Mouse (Mus musculus): ENCODE data around the gene Eya4.

Eya4 gene

GRCm38 (mm10) chr10:23062719-23063118, 287.9 kb downstream of the Eya4 start:
- no peak for DNase-seq (ENCODE audit: low spot score)

GRCm38 (mm10) chr10:23060694-23061060, 289.9 kb downstream of the Eya4 start:
- DNase-seq (ENCODE audit: low spot score): no peak

- DNase-seq (ENCODE audit: low spot score): no peak
Measured at GRCm38 (mm10) chr10:23060041-23060693, 290.4 kb downstream of the Eya4 start.

GRCm38 (mm10) chr10:23053379-23053915, 297.1 kb downstream of the Eya4 start:
- DNase-seq (ENCODE audit: low spot score): no peak
